Mouse (Mus musculus): ENCODE measurements around the gene Flt3.

Gene Flt3

GRCm38 (mm10) chr5:147309786-147310185 is 90.5 kb downstream of the Flt3 start:
- no peak for DNase-seq (ENCODE audit: low spot score in 2 of 2)

GRCm38 (mm10) chr5:147308451-147308850 is 91.8 kb downstream of the Flt3 start:
- DNase-seq (ENCODE audit: low spot score in 2 of 2) = no peak

GRCm38 (mm10) chr5:147307398-147307785 is 92.9 kb downstream of the Flt3 start:
- DNase-seq (ENCODE audit: low spot score in 2 of 2) = no peak

- no peak for DNase-seq (ENCODE audit: low spot score in 2 of 2)
Observed at GRCm38 (mm10) chr5:147306638-147307397, 93.5 kb downstream of the Flt3 start, which contains the start of gene Cdx2. Cdx2 (minus strand) TSS chr5:147307270.

GRCm38 (mm10) chr5:147305856-147306637 is 94.2 kb downstream of the Flt3 start:
- no peak for DNase-seq (ENCODE audit: low spot score in 2 of 2)

GRCm38 (mm10) chr5:147305166-147305565 is 95.1 kb downstream of the Flt3 start:
- DNase-seq (ENCODE audit: low spot score in 2 of 2) = no peak

- DNase-seq (ENCODE audit: low spot score in 2 of 2) = no peak
Observed at GRCm38 (mm10) chr5:147304276-147305155, 95.8 kb downstream of the Flt3 start.

GRCm38 (mm10) chr5:147302746-147303400 is 97.4 kb downstream of the Flt3 start:
- DNase-seq (ENCODE audit: low spot score in 2 of 2) = no peak

GRCm38 (mm10) chr5:147302141-147302540 is 98.1 kb downstream of the Flt3 start:
- no peak for DNase-seq (ENCODE audit: low spot score in 2 of 2)

- no peak for DNase-seq (ENCODE audit: low spot score in 2 of 2)
Observed at GRCm38 (mm10) chr5:147301781-147302070, 98.6 kb downstream of the Flt3 start.

GRCm38 (mm10) chr5:147300917-147301780 is 99.1 kb downstream of the Flt3 start:
- no peak for DNase-seq (ENCODE audit: low spot score in 2 of 2)

GRCm38 (mm10) chr5:147300001-147300363 is 100.3 kb downstream of the Flt3 start:
- DNase-seq (ENCODE audit: low spot score in 2 of 2) = no peak

GRCm38 (mm10) chr5:147299255-147300000 is 100.9 kb downstream of the Flt3 start:
- peak; percentile 26 to 47 for DNase-seq (ENCODE audit: low spot score in 2 of 2)

- no peak for DNase-seq (ENCODE audit: low spot score in 2 of 2)
Observed at GRCm38 (mm10) chr5:147297249-147297648, 103.0 kb downstream of the Flt3 start.

- no peak for DNase-seq (ENCODE audit: low spot score in 2 of 2)
Observed at GRCm38 (mm10) chr5:147294121-147294520, 106.2 kb downstream of the Flt3 start.

GRCm38 (mm10) chr5:147293127-147293910 is 107.0 kb downstream of the Flt3 start:
- DNase-seq (ENCODE audit: low spot score in 2 of 2) = peak; percentile 42 to 55

GRCm38 (mm10) chr5:147292506-147293120 is 107.7 kb downstream of the Flt3 start:
- no peak for DNase-seq (ENCODE audit: low spot score in 2 of 2)

- no peak for DNase-seq (ENCODE audit: low spot score in 2 of 2)
Observed at GRCm38 (mm10) chr5:147291764-147292505, 108.4 kb downstream of the Flt3 start.
